Mouse (Mus musculus) olfactory bulb, adult 2 months (tissue): Measurements from ENCODE around the gene Lrrc29.

Experiments
- CTCF ChIP-seq: fragments of 200-500 bp; IDR thresholded peaks from 2 replicates; pipeline ENCODE4 v1.5.1; 2012; ENCODE audit warnings: low read depth, mild to moderate bottlenecking, low read length, moderate library complexity; ENCODE audit not compliant: insufficient read depth
- POLR2A ChIP-seq: fragments of 200-500 bp; IDR thresholded peaks from 2 replicates; pipeline ENCODE4 v1.6.1; 2012; ENCODE audit warnings: mild to moderate bottlenecking, low read depth, low read length, moderate library complexity; ENCODE audit not compliant: insufficient read depth

GRCm38 (mm10) chr8:105349096-105349771, 23.2 kb upstream of the Lrrc29 start:
- TF ChIP-seq CTCF (no peak), POLR2A (no peak)
